Mouse (Mus musculus) myocyte (in vitro differentiated cells): ENCODE results near the gene Zbtb20.

Source experiments
- E2F4 ChIP-seq: IDR thresholded peaks from one replicate; pipeline ENCODE4 v1.6.1; 2011; ENCODE audit warnings: mild to moderate bottlenecking, control low read depth, moderate library complexity; ENCODE audit not compliant: insufficient read depth
- MAX ChIP-seq: IDR thresholded peaks from one replicate; pipeline ENCODE4 v1.6.1; 2011; ENCODE audit warnings: low read depth, mild to moderate bottlenecking, control low read depth
- MYOD1 ChIP-seq, 3 experiments: IDR thresholded peaks; one replicate each; pipeline ENCODE4 v1.6.1; 2011; ENCODE audit warnings: control low read depth in 2 of 3, low read depth in 2 of 3, mild to moderate bottlenecking in 2 of 3, moderate library complexity in 1 of 3; ENCODE audit not compliant: insufficient read length in 2 of 3, control insufficient read depth in 1 of 3
- MYOG ChIP-seq, 3 experiments: IDR thresholded peaks; one replicate each; pipeline ENCODE4 v1.6.1; 2011; ENCODE audit warnings: control low read depth in 2 of 3, low read depth in 2 of 3, mild to moderate bottlenecking in 2 of 3; ENCODE audit not compliant: insufficient read length in 2 of 3, control insufficient read depth in 1 of 3, insufficient read depth in 1 of 3
- POLR2A ChIP-seq: IDR thresholded peaks from one replicate; pipeline ENCODE4 v1.6.1; 2011; ENCODE audit warnings: low read depth, mild to moderate bottlenecking, control low read depth, moderate library complexity; ENCODE audit not compliant: insufficient read length
- POLR2AphosphoS2 ChIP-seq: IDR thresholded peaks from one replicate; pipeline ENCODE4 v1.6.1; 2011; ENCODE audit warnings: low read depth, control low read depth; ENCODE audit not compliant: insufficient read length
- SRF ChIP-seq: IDR thresholded peaks from one replicate; pipeline ENCODE4 v1.6.1; 2011; ENCODE audit warnings: low read depth; ENCODE audit not compliant: control insufficient read depth, insufficient read length
- TCF12 ChIP-seq: IDR thresholded peaks from one replicate; pipeline ENCODE4 v1.6.1; 2011; ENCODE audit warnings: mild to moderate bottlenecking, control low read depth; ENCODE audit not compliant: poor library complexity, insufficient read depth, severe bottlenecking
- USF1 ChIP-seq: IDR thresholded peaks from one replicate; pipeline ENCODE4 v1.6.1; 2011; ENCODE audit warnings: low read depth, mild to moderate bottlenecking, control low read depth, moderate library complexity

- TF ChIP-seq E2F4 (no peak), POLR2A (no peak), MAX (no peak), POLR2AphosphoS2 (no peak), TCF12 (no peak), USF1 (no peak), SRF (no peak), MYOG (IDR thresholded peaks at IDR 0.05; ENCODE audit: control insufficient read depth in 1 of 3, insufficient read depth in 1 of 3, insufficient read length in 2 of 3, low read depth in 2 of 3) (no peak), MYOD1 (IDR thresholded peaks at IDR 0.05; ENCODE audit: control insufficient read depth in 1 of 3, insufficient read length in 2 of 3, low read depth in 2 of 3) (no peak)
Measured at GRCm38 (mm10) chr16:43407594-43408142, 532.0 kb downstream of the Zbtb20 start.
